Mouse (Mus musculus): ENCODE results near the gene Ephb4.

Gene Ephb4

DNA sequence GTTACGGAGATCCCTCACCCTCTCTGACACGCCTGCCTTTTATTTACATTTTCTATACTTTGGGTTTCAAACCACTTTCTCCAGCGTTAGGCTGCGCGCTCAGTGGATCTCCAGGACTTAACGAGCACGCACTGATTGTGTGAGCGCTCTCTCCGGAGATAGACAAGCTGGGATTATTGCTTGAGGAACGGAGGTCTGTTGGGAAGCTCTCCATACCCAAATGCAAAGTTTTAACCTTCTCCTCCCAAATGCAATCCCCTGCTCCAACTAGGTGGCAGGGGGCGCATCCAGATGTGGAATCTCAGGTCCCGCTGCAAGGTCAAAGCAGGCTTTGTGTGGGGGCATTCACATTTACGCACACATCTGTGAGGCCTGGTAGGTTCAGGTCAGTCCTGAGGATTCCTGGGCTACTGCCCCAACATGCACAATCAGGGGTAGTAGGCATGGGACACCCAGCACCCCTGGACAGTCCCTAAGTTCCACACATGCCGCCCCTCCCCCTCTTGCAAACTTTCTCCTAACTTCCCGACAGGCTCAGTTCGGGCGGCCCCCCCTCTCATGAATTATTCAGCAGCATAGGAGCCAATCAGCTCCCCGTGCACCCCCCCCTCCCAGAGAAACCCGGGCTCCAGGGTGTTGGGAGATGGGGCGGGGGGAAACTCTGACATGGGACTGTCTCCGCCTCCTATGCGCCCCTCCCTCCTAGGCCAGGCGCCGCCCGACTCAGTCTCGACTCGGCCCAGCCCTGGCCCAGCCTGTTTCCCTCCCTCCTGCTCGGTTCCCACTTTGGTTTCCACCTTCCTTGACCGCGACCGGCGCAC, at the start of gene Ephb4:
Ephb4 (plus strand) TSS at position 726 of the 821 bp plus-strand sequence.
- in situ Hi-C loops (cut with MboI): no loop called here

DNA sequence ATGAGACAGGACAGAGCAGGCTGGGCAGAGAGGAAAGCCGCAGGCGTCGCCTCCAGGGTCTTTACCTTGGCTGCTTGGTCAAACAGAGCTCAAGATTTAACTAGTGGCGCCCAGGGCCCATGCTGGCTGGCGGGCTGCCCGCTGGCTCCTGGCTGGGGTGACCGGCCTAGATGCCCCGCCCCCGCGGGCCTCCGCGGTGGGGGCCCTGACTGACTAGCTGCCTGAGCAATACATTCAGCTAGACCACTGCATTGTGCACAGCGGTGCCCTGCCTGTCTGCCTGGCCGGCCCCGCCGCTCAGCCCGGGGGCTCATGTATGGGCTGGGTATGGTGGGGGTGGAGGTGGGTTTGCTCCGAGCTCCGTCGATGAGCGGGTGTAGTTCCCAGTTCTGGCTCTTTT, 48.7 kb upstream of the Ephb4 start:
- in situ Hi-C loops (cut with MboI): no loop called here

DNA sequence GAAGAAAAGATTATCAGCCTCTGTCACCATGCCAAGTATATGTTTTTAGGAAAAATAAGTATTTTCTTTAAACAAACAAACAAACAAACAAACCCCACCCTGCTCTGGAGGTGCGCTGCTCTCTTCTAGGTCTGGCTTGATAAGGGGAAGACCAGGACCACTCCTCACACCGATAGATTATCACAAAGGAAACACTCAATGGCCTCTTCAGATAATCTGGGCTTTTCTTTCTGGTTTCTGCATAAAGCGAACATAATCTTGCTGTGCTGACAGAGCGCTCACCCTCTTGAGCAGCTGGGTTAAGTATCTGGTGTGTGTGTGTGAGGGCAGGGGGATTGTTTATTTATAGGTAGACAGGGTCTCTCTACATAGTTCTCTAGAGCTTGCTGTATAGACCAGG, 46.3 kb upstream of the Ephb4 start:
- in situ Hi-C loops (cut with MboI): no loop called here

DNA sequence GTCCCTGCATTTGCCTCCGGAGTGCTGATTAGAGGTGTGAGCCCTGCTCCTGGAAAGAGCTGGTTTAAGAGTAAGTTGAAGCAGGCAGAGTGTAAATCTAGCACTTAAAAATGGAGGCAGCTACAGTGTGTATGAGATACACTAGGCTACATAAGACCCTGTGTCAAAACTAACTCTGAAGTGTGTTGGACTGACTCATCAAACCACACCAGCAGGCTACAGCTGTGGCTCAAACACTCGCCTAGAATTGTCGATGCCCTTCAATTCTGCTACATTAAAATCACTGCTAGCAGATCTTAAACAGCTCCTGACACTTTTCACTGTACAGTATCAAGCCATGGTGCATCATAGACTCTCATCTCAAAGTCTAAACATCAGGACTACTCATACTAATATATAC, 45.7 kb upstream of the Ephb4 start:
- in situ Hi-C loops (cut with MboI): no loop called here

DNA sequence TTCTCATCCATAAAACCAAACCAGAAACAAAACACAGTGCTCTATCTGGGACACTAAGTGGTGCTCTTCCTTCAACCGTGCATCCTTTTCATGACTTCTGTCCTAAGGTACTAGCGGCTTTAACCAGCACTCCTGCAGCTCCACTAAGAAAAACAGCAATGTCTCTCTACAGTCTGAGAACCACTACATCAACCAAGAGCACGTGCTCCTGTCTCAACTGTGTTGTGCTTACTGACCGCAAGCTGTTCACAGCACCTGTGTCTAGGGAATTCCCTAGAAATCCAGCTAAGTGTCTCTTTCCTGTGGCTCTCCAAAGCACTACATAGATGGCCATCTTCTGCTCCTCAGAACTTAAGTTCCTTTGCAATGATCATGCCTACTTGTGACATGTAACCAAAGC, 45.1 kb upstream of the Ephb4 start:
- in situ Hi-C loops (cut with MboI): no loop called here

DNA sequence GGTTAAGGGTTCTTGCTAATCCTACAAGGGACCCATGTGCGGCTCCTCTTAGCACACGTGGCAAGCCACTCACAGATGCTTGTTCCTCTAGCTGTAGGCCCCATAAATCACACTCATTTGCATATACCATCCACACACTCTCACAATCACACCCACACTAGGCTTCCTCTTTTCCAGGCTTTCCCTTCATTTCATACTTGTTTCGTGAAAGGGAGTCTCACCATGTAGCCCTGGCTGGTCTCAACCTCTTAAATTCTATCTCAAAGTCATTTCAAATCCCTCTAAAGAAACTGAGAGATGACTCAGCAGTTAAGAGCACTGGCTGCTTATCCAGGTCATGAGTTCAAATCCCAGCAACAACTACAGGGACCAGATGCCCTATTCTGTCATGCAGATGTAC, 44.1 kb upstream of the Ephb4 start:
- in situ Hi-C loops (cut with MboI): no loop called here

DNA sequence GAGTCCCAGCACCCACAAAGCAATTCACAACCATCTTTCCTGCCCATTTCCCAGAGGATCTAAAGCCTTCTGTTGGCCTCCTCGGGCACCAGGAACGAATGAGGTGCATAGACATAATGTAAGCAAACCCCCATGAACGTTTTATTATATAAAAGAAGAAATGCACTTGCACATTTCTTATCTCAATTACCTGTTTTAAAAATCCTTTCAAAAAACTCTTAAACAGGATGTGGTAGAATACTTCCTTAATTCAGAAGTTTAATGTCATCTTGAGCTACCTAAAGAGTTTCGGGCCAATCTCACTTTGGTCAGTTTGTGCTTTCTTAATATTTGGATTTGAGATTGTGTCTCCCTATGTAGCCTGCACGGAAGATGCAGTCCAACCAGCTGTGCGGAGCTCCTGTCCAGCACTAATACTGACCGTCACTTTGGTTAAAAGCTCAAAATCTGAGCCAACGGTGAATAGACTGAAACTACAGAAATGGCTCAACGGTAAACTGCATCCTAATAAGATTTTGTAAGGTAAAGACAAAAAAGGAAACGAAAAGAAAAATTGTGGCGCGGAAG, 43.4 kb upstream of the Ephb4 start:
- in situ Hi-C loops (cut with MboI): no loop called here

DNA sequence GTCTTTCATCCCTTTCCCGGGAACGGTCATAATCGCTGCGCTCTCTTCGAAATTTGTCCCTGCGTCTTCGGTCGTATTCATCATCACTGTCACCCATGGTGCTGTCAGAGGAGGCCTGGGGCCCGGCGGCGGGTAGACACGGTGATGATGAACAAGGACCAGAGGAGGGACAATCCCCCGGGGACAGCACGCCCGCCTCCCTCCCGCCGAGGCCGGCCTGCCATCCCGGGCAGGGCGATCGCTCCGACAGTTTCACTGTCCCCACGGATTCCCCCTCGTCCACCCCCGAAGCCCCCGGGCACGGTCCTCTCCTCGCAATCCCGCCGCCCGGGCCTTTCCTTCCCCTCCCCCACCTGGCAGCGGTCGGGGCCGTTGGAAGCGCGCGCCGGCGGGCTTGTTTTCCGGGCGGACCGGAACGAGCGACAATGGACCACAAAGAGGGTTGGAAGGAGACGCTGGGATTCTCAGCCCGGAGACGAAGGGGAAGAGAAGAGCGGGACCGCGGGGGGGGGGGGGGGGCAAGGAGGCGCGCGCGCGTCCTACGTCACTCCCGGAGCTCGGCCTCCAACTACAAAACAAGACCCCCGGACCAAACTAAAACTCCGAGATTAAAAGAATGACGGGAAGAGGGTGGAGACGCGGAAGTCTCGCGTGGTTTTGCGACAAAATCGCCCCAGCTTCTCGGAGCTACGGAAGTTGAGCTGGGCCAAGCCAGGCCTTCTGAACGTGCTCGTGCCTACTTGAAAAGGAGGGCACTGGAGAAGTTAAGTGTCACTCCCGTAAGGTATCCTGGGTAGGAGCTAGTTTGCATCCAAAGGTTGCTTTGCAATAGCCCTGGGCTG, 42.6 kb upstream of the Ephb4 start, which contains the start of gene Srrt:
Srrt (minus strand) TSS at position 604 of the 842 bp plus-strand sequence.
- in situ Hi-C loops (cut with MboI): no loop called here

DNA sequence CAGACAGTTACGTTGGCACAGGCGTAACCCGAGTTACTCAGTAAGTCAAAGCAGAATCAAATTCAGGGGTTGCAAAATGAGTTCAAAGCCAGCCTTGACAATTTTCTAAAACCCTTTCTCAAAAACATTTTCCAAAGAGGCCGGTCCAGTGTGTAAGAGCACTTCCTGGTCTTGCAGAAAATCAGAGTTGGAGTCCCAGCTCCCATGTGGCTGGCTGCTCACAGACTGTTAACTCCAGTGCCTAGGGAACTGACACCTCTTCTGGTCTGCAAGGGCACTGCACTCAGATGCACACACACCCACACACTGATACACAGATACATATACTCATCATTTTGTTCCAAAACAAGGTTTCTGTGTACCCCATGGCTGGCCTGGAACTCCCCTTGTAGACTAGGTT, 41.6 kb upstream of the Ephb4 start:
- in situ Hi-C loops (cut with MboI): no loop called here

DNA sequence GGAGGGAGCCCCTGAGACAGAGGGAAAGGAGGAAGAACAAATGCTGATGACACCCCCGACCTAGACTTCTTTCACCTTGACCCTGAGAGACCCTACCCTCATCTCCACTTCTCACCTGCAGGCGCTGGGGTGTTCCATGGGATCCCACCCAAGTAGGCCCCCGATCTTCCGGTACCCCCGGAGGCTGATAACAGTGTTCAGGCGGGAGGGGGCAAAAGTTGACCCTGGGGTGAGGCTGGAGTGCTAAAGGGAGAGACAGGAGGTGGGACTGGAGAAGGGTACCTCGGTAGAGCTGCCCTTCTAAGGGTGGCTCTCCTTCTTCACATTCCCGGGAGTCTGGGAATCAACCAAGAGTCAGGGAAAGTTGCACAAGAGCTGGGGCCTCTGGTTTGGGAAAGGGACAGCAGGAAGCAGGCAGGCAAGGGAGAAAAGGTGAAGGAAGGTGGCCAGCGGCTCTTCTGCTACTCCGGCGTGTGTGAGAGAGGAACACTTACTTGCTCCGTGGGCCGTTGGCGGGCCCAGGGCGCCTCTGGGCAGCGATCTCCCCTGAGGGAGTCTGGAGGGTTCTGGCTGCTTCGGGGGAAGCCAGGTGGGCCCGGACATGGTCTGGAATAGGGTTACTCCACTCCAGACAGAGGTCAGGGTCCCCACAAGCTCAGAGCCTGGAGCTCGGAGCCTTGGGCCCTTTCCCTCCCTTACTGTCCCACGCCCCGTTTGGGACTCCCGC, 36.3 kb upstream of the Ephb4 start:
- in situ Hi-C loops (cut with MboI): no loop called here

DNA sequence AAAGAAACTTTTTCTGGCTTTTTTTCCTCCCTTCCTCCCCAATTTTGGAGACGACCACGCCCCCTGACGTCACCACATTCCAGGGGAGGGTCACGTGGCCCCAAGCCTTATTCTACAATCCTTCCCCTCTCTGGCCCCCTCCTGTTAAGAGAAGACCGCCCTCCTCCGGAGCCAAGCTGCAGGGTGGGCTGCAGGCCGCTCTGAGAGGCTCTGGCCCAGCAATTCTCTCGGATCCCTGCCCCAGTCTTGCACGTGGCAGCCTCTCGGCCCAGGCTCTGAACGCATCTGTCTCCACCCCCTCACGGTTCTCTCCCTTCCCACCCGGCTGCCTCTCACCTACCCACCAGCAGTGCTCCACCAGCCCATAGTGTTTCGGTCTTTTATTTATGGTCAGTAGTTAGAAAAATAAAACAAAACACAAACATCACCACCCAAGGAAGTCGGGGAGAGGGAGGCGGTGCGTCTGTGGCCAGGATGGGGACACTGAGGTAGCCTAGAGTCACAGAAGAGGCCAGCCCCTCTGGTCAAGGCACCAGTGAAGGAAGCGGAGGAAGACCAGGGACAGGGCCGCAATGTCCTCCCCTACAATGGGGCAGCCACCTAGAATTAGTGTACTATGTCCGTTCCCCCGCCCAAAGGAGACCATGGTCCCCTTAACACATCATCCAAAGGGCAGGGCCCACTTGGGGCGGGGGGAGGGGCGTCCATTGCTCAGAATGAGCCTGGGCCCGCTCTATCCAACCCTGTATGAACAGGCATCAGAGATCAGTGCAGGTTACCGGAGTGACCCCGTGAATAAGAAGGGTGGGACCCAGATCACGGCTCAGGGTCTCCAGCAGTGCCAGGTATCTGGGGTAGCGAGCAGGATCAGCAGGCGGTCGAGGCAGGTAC, 35.5 kb upstream of the Ephb4 start, which contains the start of gene Trip6:
Trip6 (minus strand) TSS at position 212 of the 891 bp plus-strand sequence.
- in situ Hi-C loops (cut with MboI): no loop called here

DNA sequence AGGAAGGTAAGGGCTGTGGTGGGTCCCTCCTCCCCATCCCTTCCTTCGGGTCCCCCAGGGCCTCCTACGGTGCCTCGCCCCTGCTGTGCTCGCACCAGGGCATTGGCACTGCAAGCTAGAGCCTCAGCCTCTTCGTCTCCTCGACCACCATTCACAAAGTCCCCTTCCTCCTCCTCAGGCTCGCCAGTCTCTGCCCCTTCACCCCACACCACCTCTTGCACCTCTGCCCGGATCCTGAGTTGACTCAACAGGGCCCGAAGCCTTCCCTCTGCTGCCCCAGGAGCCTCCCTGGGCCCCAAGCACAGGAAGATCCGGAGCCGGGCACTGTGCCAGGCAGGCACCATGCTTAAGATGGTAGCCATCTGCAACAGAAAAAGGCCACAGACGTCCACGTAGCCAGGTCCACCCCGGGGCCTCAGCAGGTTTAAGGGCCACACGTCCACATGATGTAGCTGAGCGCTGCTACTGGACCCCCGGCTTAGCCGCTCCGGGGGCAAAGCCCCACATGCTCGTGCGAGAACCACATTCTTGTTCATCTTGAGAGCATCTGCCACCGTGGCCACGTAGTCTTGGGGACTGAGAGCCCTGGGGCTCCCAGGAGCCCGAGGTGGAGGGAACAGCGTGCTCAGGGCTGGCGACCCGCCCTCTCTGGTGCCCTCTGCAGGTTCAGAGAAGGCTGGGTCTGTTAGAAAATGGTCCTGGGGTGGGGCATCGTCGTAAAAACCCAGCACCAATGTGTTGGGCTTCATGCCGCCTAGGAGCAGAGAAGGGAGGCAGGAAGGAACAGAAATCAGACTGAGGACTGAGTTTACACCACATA, 34.6 kb upstream of the Ephb4 start:
- in situ Hi-C loops (cut with MboI): no loop called here

DNA sequence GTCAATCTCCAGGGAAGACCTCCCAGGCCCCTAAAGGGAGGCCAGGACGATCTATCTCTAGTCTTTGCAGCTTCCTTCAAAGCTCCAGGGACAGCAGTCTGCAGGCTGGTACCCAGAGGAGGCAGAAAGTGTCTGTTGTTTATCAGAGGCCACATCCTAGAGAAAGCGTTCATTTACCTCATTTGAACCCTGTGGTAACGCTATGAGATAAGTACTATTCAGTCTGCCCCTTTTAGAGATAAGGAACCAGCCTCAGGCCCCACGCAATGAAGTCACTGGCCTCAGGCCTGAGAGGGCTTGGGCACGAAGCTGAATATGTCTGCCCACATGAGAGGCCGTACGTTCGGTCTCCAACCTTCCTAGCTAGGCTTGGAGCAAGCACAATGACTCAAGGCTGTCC, 32.5 kb upstream of the Ephb4 start:
- in situ Hi-C loops (cut with MboI): no loop called here

DNA sequence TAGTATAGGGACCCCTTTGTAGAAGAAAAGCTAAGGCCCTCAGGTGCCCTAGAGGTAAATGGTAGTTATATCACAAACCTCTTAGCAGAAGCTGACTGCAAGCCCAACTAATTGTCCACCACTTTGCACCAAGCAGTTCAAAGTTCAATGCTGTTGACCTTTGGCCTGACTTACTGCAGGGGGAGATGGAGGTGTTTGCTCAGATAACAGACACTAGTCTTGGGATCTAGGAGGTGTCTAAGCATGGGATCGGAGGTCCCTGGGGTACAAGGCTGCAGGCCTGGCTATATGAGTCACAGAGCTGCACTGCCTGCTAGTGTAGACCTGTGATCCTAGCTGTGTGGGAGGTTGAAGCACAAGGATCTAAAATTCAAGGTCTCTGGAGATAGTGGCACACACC, 31.3 kb upstream of the Ephb4 start:
- in situ Hi-C loops (cut with MboI): no loop called here

DNA sequence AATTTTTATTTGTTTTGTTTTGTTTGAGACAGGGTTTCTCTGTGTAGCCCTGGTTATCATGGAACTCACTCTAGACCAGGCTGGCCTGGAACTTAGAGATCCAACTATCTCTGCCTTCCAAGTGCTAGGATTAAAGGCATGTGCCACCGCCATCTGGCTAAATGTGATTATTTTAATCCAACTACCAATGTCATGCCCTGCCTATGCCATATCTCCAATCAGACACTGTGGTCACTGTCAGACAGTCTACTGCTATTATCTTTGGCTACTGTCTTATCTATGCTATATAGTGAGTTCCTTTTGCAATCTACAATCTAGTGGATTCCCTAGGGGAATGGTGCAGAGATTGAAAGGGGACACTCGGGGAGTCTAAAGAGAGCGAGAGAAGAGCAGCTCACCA, 28.9 kb upstream of the Ephb4 start:
- in situ Hi-C loops (cut with MboI): no loop called here

DNA sequence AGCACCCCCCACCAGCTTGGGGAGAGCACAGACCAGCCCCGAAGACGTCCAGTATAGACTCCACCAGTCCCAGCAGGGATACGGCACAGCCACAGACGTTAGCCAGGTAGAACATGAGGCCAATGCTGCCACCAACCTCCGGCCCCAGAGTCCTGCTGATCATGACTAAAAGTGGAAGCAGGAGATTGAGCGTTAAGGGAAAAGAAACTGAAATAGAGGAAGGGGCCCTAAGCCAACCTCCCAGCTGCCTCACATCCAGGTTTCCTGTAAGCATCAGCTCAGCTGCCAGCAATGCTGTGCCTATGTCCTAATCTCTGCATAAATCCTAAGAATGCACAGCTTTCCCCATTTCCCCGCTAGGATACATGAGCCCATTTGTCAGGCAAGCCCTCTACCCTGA, 19.0 kb upstream of the Ephb4 start:
- in situ Hi-C loops (cut with MboI): no loop called here

DNA sequence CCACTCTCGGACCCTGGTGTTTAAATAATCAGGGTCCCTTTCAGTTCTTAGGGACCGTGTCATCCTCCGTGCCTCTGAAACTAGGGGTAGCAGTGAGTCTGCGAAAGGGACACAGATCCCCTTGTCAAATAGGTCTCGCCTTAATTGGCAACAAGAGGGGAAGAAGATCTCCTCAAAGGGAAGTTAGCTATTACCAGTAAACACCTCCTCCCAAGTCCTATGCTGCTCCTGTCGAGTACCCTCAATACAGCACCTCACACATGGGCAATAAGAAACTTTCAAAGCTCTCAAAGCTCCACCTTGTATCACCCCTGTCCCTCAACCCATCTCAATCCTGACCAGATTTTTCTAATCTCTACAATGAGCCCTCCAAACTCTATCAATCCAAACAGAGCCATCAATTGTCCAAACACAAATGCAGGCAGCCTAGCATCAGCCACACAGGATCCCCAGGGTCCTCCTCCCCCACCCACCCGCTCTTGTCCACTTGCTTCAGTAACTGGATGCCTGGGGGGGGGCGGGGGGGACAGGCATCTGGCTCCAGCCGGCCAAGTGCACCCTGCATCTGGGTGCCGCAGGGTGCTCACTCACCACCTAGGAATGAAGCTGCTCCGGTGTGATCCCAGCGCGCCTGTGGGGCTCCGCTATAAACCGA, 16.9 kb upstream of the Ephb4 start:
- in situ Hi-C loops (cut with MboI): no loop called here

DNA sequence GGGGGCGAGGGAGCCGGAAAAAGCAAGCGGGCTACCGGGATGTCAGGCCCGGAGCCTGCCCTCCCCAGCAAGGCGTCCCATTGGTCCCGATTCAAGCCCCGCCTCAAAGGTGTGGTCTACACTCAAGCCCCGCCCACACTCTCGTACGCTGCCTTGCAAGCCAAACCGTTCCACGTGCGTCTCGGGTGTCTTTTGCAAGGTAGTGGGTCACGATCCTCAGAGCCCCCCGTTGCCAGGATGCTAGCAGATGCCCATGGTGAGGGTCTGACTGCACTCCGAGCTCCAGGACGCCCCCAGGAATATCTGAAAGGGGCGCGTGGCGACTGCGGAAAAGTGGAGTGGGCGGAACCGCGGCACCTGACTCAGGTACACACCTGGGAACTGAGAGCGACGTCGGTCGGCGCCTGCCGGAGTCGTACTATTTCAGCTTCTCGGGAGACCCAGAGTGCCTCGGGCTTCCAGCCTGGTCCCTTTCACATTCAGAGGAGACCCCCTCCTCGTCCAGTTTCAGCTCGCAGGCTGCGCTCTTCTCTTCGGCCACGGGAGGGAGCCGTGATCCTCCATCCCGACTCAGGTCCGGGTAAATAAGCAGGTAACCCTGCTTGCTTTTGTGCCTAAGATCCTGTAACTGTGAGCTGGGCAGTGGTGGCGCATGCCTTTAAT, 16.3 kb upstream of the Ephb4 start, which contains the start of gene Slc12a9:
Slc12a9 (minus strand) TSS at position 86 of the 663 bp plus-strand sequence.
- in situ Hi-C loops (cut with MboI): no loop called here

DNA sequence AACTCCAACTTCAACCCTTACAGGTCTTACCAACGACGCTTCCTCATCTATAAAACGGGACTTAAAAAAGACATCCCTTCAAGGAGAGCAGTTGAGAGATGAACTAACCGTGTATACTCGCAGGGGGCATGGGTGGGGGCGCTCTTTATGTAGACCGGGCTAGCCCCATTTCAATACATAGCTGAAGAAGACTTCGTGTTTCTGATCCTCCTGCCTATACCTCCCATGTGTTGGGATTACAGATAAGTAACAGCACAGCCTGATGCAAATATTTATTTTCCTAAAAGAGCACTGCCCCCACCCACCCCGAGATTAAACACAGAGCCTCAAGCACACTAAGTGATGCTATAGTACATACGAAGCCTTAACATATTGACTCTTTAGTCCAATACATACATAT, 15.6 kb upstream of the Ephb4 start:
- in situ Hi-C loops (cut with MboI): no loop called here

All from mature B cell (primary cell).